In the genomic region with DNA sequence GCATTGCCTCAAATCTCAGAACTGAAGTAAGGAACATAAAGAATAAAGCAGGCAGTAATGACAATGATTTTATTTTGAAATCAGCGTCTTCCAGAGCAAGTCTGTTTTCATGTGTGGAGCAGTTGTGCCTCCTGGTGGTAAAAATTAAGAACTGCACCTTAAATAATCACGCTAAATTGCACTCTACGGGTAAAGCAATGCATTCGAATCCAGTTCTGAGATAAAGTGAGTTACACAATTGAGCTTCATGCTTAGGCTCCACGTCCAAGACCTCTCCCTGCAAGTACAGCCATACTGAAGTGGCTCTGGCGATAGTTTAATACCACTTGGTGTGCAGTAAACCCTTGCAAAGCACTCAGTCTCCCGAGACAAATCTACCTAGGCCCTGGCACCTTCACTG, we compare ENCODE assay signal across 10 mouse cellular contexts.
A peak's percentile ranks its signal among the peaks of the same experiment; 100 is the strongest.
DNase-seq lines count a peak whose midpoint lies in the region; ATAC-seq and TF ChIP-seq lines count a peak whose summit lies in the region.
"Had no signal": no experiment of that assay in that cellular context is flagged by ENCODE, and none has a peak within 500 bp of the region (broad histone marks: within the 10 kb centered on the region; RNA-seq: fewer than 3 reads in every experiment).

No protein-coding gene starts in this region.

- H3K4me2 ChIP-seq in intestine, embryonic 14.5 days (ENCODE audit: low read length): no peak overlapping the region
- H3K4me2 ChIP-seq in intestine, embryonic 16.5 days (ENCODE audit: low read depth, low read length): no peak overlapping the region
- H3K4me2 ChIP-seq: liver, embryonic 13.5 days; stomach, embryonic 15.5 days had no signal

- DNase-seq in intestine, embryonic 14.5 days (ENCODE audit: low spot score): peak; percentile 66
- DNase-seq in A20 (ENCODE audit: low read depth, low spot score): peak; percentile 68
- peak; percentile 38 for DNase-seq in layer of hippocampus, adult 9-11 months
- DNase-seq in retina, postnatal 1 day: peak; percentile 78
- DNase-seq in urinary bladder, postnatal 14 days (ENCODE audit: low spot score): no peak
- DNase-seq: liver, embryonic 13.5 days had no signal

- no peaks in the 10 kb centered on the region for H3K4me1 ChIP-seq in intestine, embryonic 14.5 days (replicated peaks; ENCODE audit: control insufficient read depth, insufficient read depth, low read length)
- no peaks in the 10 kb centered on the region for H3K4me1 ChIP-seq in intestine, embryonic 16.5 days (ENCODE audit: control insufficient read depth, insufficient read depth, low read length)
- H3K4me1 ChIP-seq in E14TG2a.4 (replicated peaks; ENCODE audit: low read depth, low read length): no peaks in the 10 kb centered on the region
- peaks cover 4% of the 10 kb centered on the region; the same call in 1 of the 2 replicates for H3K4me1 ChIP-seq in cortical plate, adult 2 months (ENCODE audit: control insufficient read depth, insufficient read depth, low read length)
- H3K4me1 ChIP-seq: liver, embryonic 13.5 days; stomach, embryonic 15.5 days had no signal

- WGBS in intestine, embryonic 14.5 days: 26% methylated on average over 7 of the region's 7 CpGs
- WGBS in intestine, embryonic 16.5 days: 24% methylated on average over 7 of the region's 7 CpGs

- no peak overlapping the region for H3K27ac ChIP-seq in intestine, embryonic 14.5 days (ENCODE audit: low read depth)
- no peak overlapping the region for H3K27ac ChIP-seq in intestine, embryonic 16.5 days (ENCODE audit: low read length)
- no peak overlapping the region for H3K27ac ChIP-seq in cortical plate, adult 2 months (ENCODE audit: insufficient read depth, low read length)
- H3K27ac ChIP-seq: liver, embryonic 13.5 days; stomach, embryonic 15.5 days had no signal

- TF ChIP-seq POLR2A in cortical plate, adult 2 months (IDR thresholded peaks at IDR 0.05; ENCODE audit: extremely low read depth, insufficient read depth, low read length): no peak

- 0 out of 2 replicates have a peak, but pooled peaks cover 3% of the 10 kb centered on the region for H3K27me3 ChIP-seq in intestine, embryonic 14.5 days (replicated peaks; ENCODE audit: control insufficient read depth, insufficient read depth, low read length)
- H3K27me3 ChIP-seq in intestine, embryonic 16.5 days (replicated peaks; ENCODE audit: control insufficient read depth, insufficient read depth, low read length): no peaks in the 10 kb centered on the region
- H3K27me3 ChIP-seq in E14TG2a.4 (ENCODE audit: insufficient read depth, low read length): peaks cover 29% of the 10 kb centered on the region
- H3K27me3 ChIP-seq: stomach, embryonic 15.5 days had no signal

- H3K4me3 ChIP-seq in intestine, embryonic 14.5 days (ENCODE audit: low read depth, low read length): no peak overlapping the region
- no peak overlapping the region for H3K4me3 ChIP-seq in intestine, embryonic 16.5 days (ENCODE audit: low read length)
- H3K4me3 ChIP-seq in E14TG2a.4 (replicated peaks; ENCODE audit: low read length): no peak overlapping the region
- no peak overlapping the region for H3K4me3 ChIP-seq in cortical plate, adult 2 months (ENCODE audit: insufficient read depth, low read length)
- H3K4me3 ChIP-seq: liver, embryonic 13.5 days; stomach, embryonic 15.5 days had no signal

- peak; percentile 82 for TF ChIP-seq CTCF in E14TG2a.4 (conservative IDR thresholded peaks at IDR 0.05; ENCODE audit: low read length)
- TF ChIP-seq CTCF in cortical plate, adult 2 months (IDR thresholded peaks at IDR 0.05; ENCODE audit: extremely low read depth, insufficient read depth, low read length): peak; percentile 63

- no peaks in the 10 kb centered on the region for H3K36me3 ChIP-seq in intestine, embryonic 14.5 days (ENCODE audit: control insufficient read depth, insufficient read depth, low read length)
- no peaks in the 10 kb centered on the region for H3K36me3 ChIP-seq in intestine, embryonic 16.5 days (ENCODE audit: control insufficient read depth, insufficient read depth, low read length)
- no peaks in the 10 kb centered on the region for H3K36me3 ChIP-seq in E14TG2a.4 (ENCODE audit: insufficient read depth, low read length)
- H3K36me3 ChIP-seq: liver, embryonic 13.5 days; stomach, embryonic 15.5 days had no signal

- H3K9me3 ChIP-seq in intestine, embryonic 14.5 days (ENCODE audit: control insufficient read depth, low read length): no peaks in the 10 kb centered on the region
- no peaks in the 10 kb centered on the region for H3K9me3 ChIP-seq in intestine, embryonic 16.5 days (ENCODE audit: control insufficient read depth, low read length)
- H3K9me3 ChIP-seq in E14TG2a.4 (ENCODE audit: low read length): no peaks in the 10 kb centered on the region
- H3K9me3 ChIP-seq: liver, embryonic 13.5 days; stomach, embryonic 15.5 days had no signal

- ATAC-seq in intestine, embryonic 14.5 days (replicated peaks; ENCODE audit: low FRiP score, low TSS enrichment, low read depth): no peak
- no peak for ATAC-seq in intestine, embryonic 16.5 days

- no peak overlapping the region for H3K9ac ChIP-seq in intestine, embryonic 14.5 days (ENCODE audit: low read length)
- no peak overlapping the region for H3K9ac ChIP-seq in intestine, embryonic 16.5 days (ENCODE audit: low read depth, low read length)
- H3K9ac ChIP-seq: liver, embryonic 13.5 days; stomach, embryonic 15.5 days had no signal
